Mouse (Mus musculus): ENCODE results near the gene Atxn1.

The Atxn1 gene

GRCm38 (mm10) chr13:45740369-45740768 lies 224.4 kb downstream of the Atxn1 start:
- DNase-seq (ENCODE audit: extremely low spot score, low read depth, low spot score), result no peak

GRCm38 (mm10) chr13:45736241-45736640 lies 228.6 kb downstream of the Atxn1 start:
- DNase-seq (ENCODE audit: extremely low spot score, low read depth, low spot score), result no peak

GRCm38 (mm10) chr13:45735802-45736201 lies 229.0 kb downstream of the Atxn1 start:
- DNase-seq (ENCODE audit: extremely low spot score, low read depth, low spot score), result no peak

- DNase-seq (ENCODE audit: extremely low spot score, low read depth, low spot score), result no peak
Observed at GRCm38 (mm10) chr13:45734531-45734930, 230.3 kb downstream of the Atxn1 start.

- DNase-seq (ENCODE audit: extremely low spot score, low read depth, low spot score), result no peak
Observed at GRCm38 (mm10) chr13:45732590-45732989, 232.2 kb downstream of the Atxn1 start.

- DNase-seq (ENCODE audit: extremely low spot score, low read depth, low spot score), result no peak
Observed at GRCm38 (mm10) chr13:45726917-45727316, 237.9 kb downstream of the Atxn1 start.

GRCm38 (mm10) chr13:45726181-45726580 lies 238.6 kb downstream of the Atxn1 start:
- DNase-seq (ENCODE audit: extremely low spot score, low read depth, low spot score), result no peak

- no peak for DNase-seq (ENCODE audit: extremely low spot score, low read depth, low spot score)
Observed at GRCm38 (mm10) chr13:45724507-45725259, 240.1 kb downstream of the Atxn1 start.

- DNase-seq (ENCODE audit: extremely low spot score, low read depth, low spot score), result no peak
Observed at GRCm38 (mm10) chr13:45722885-45723284, 241.9 kb downstream of the Atxn1 start.

GRCm38 (mm10) chr13:45721621-45722020 lies 243.2 kb downstream of the Atxn1 start:
- DNase-seq (ENCODE audit: extremely low spot score, low read depth, low spot score), result no peak

GRCm38 (mm10) chr13:45718850-45719249 lies 246.0 kb downstream of the Atxn1 start:
- DNase-seq (ENCODE audit: extremely low spot score, low read depth, low spot score), result no peak

- no peak for DNase-seq (ENCODE audit: extremely low spot score, low read depth, low spot score)
Observed at GRCm38 (mm10) chr13:45715583-45716180, 249.1 kb downstream of the Atxn1 start.

- DNase-seq (ENCODE audit: extremely low spot score, low read depth, low spot score), result no peak
Observed at GRCm38 (mm10) chr13:45710041-45710440, 254.8 kb downstream of the Atxn1 start.

GRCm38 (mm10) chr13:45709402-45709801 lies 255.4 kb downstream of the Atxn1 start:
- no peak for DNase-seq (ENCODE audit: extremely low spot score, low read depth, low spot score)

- DNase-seq (ENCODE audit: extremely low spot score, low read depth, low spot score), result no peak
Observed at GRCm38 (mm10) chr13:45701296-45701790, 263.5 kb downstream of the Atxn1 start.

GRCm38 (mm10) chr13:45698982-45699381 lies 265.8 kb downstream of the Atxn1 start:
- no peak for DNase-seq (ENCODE audit: extremely low spot score, low read depth, low spot score)

- no peak for DNase-seq (ENCODE audit: extremely low spot score, low read depth, low spot score)
Observed at GRCm38 (mm10) chr13:45696009-45696408, 268.8 kb downstream of the Atxn1 start.

- DNase-seq (ENCODE audit: extremely low spot score, low read depth, low spot score), result no peak
Observed at GRCm38 (mm10) chr13:45694921-45695437, 269.8 kb downstream of the Atxn1 start.

GRCm38 (mm10) chr13:45693953-45694352 lies 270.9 kb downstream of the Atxn1 start:
- no peak for DNase-seq (ENCODE audit: extremely low spot score, low read depth, low spot score)

- no peak for DNase-seq (ENCODE audit: extremely low spot score, low read depth, low spot score)
Observed at GRCm38 (mm10) chr13:45693534-45693933, 271.3 kb downstream of the Atxn1 start.

GRCm38 (mm10) chr13:45693126-45693525 lies 271.7 kb downstream of the Atxn1 start:
- DNase-seq (ENCODE audit: extremely low spot score, low read depth, low spot score), result no peak

GRCm38 (mm10) chr13:45692440-45692839 lies 272.4 kb downstream of the Atxn1 start:
- DNase-seq (ENCODE audit: extremely low spot score, low read depth, low spot score), result no peak
